Mouse (Mus musculus): ENCODE measurements around the gene Pitpnc1. TPM values are rescaled to one million over a fixed set of nuclear protein-coding genes. Genes with fewer than 3 reads are reported as not detected.

Gene Pitpnc1
- polyA plus RNA-seq, 1 experiment, result 30.0 TPM

DNA sequence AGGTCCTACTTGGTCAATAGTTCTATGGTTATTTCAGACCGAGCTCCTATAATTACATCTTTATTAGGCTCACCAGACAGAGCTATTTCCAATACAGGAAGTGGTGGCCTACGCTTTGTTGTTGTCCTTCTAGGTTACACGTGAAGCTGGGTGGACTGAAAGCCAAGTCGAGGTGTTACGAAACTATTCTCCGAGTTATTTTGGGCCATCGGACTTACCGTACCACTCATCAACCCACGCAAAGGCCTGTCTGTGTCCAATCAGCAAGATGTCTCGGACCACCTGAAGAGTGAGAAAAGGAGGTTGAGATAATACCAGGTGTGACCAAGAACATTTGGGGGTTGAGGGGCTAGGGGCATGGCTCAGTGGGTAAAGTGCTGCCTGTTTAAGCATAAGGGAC lies 244.5 kb downstream of the Pitpnc1 start:
- DNase-seq, result no peak
- TF ChIP-seq POLR2A (IDR thresholded peaks at IDR 0.05; ENCODE audit: borderline replicate concordance, insufficient read depth, low read length) (no peak), CTCF (IDR thresholded peaks at IDR 0.05; ENCODE audit: borderline replicate concordance, insufficient read depth, low read depth, low read length) (no peak)
- no peaks in the 10 kb centered on the region for H3K27me3 ChIP-seq (ENCODE audit: control insufficient read depth, insufficient read depth, low read length)
- no peak overlapping the region for H3K27ac ChIP-seq (ENCODE audit: insufficient read depth, low read length)
- no peaks in the 10 kb centered on the region for H3K4me1 ChIP-seq (ENCODE audit: control insufficient read depth, insufficient read depth, low read length)
- H3K4me3 ChIP-seq (replicated peaks; ENCODE audit: insufficient read depth, low read depth, low read length), result no peak overlapping the region
- 91% methylated on average over 10 of the region's 10 CpGs for WGBS

DNA sequence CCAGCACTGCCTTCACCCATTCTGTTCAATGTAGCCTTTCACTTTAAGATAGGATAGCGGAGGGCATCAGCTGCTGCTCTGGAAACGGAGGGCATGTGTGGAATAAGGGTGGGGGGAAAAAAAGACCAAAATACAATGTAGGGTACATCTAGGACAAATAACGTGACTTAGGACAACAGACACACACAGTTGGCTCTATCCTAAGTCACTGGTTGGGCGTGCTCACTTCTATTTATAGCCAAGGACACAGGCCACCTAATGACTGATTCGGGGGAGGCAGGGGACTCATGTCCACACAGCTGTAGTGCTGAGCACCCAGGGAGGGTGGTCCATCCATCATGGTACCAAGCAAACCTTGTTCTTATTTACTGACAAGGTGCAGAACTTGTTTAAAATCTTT lies 245.2 kb downstream of the Pitpnc1 start:
- Histone ChIP-seq H3K27me3 (ENCODE audit: control insufficient read depth, insufficient read depth, low read length) (no peaks in the 10 kb centered on the region), H3K27ac (ENCODE audit: insufficient read depth, low read length) (no peak overlapping the region), H3K4me1 (ENCODE audit: control insufficient read depth, insufficient read depth, low read length) (no peaks in the 10 kb centered on the region), H3K4me3 (replicated peaks; ENCODE audit: insufficient read depth, low read depth, low read length) (no peak overlapping the region)
- no peak for DNase-seq
- 64% methylated on average over 5 of the region's 5 CpGs for WGBS
- TF ChIP-seq POLR2A (IDR thresholded peaks at IDR 0.05; ENCODE audit: borderline replicate concordance, insufficient read depth, low read length) (no peak), CTCF (IDR thresholded peaks at IDR 0.05; ENCODE audit: borderline replicate concordance, insufficient read depth, low read depth, low read length) (no peak)

DNA sequence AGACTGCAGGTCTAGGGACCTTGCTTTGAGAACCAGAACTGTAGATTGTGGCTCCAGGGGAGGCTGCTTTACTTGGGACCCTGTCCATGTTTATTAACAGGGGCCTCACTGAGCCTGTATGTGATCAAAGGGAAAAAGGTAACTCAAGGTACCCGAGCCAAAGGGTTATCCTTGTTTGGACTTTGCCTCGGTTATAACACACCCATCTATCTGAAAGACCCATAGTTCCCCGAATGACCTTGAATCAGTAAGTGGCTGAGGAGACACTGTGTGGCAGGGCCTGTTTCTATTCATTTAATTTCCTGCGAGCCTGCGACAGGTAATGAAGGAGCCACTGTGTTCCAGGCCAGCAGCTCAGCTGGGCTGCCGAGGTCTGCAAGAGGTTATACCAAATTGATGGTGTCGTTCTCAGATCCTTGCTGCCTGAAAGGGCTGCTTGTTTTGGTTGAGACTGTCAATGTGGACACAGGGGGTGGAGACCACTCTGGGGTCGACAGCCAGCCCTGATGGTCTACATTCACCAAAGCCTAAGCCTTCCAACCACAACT lies 246.8 kb downstream of the Pitpnc1 start:
- no peaks in the 10 kb centered on the region for H3K4me1 ChIP-seq (ENCODE audit: control insufficient read depth, insufficient read depth, low read length)
- no peak for TF ChIP-seq CTCF (IDR thresholded peaks at IDR 0.05; ENCODE audit: borderline replicate concordance, insufficient read depth, low read depth, low read length)
- TF ChIP-seq POLR2A (IDR thresholded peaks at IDR 0.05; ENCODE audit: borderline replicate concordance, insufficient read depth, low read length), result no peak
- no peak for DNase-seq
- no peaks in the 10 kb centered on the region for H3K27me3 ChIP-seq (ENCODE audit: control insufficient read depth, insufficient read depth, low read length)
- WGBS, result 85% methylated on average over 8 of the region's 8 CpGs
- no peak overlapping the region for H3K27ac ChIP-seq (ENCODE audit: insufficient read depth, low read length)
- H3K4me3 ChIP-seq (replicated peaks; ENCODE audit: insufficient read depth, low read depth, low read length), result no peak overlapping the region

DNA sequence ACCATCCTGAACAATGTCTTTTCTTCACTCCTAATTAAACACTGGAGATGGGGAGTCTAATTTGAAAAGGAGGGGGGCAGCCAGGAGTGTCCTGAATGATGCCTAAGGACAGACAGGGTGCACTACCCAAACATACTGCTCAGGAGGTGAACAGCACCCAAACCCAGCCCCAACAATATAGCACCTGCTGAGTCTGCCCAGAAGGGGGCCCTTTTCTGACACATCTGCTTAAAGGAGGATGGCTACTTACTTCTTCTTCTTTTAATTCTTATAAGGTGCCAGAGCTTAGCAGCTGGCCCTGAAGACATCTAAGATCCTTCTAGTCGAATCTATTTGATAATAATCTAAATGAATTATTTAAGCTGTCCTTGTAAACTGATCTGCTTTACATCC lies 247.3 kb downstream of the Pitpnc1 start:
- no peak overlapping the region for H3K27ac ChIP-seq (ENCODE audit: insufficient read depth, low read length)
- WGBS, result 77% methylated on average over 1 of the region's 1 CpGs
- no peak overlapping the region for H3K4me3 ChIP-seq (replicated peaks; ENCODE audit: insufficient read depth, low read depth, low read length)
- no peak for DNase-seq
- TF ChIP-seq CTCF (IDR thresholded peaks at IDR 0.05; ENCODE audit: borderline replicate concordance, insufficient read depth, low read depth, low read length), result no peak
- TF ChIP-seq POLR2A (IDR thresholded peaks at IDR 0.05; ENCODE audit: borderline replicate concordance, insufficient read depth, low read length), result no peak
- no peaks in the 10 kb centered on the region for H3K27me3 ChIP-seq (ENCODE audit: control insufficient read depth, insufficient read depth, low read length)
- H3K4me1 ChIP-seq (ENCODE audit: control insufficient read depth, insufficient read depth, low read length), result no peaks in the 10 kb centered on the region

DNA sequence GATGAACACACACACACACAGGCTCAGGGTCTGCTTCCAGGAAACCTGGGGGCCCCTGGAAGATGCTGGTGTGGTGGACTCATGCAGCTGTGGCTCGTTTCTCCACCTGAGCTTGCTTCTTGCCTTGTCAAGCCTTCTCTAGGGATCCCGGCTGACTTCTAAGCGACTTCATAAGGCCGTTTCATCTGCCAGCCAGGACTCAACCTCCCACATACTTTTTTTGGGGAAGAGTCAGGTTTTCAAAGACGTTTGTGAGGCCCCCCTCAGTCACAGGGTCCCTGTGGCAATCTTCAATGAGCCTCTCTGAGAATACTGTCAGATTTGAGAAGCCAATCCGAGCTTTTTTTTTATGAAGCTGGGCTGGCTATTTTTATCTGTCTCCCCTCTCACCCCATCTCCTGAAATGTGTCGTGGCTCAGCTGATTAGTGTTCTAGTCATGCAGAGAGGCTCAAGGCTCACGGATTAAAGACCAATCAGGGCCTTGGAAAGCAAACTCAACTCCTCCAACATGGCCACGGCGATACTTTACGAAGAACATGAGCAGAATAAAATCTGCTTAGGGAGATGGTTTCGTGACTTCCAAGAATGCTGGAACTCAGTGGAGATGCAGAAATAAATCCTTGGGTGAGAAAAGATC lies 247.8 kb downstream of the Pitpnc1 start:
- H3K27ac ChIP-seq (ENCODE audit: insufficient read depth, low read length), result no peak overlapping the region
- WGBS, result 59% methylated on average over 12 of the region's 12 CpGs

DNA sequence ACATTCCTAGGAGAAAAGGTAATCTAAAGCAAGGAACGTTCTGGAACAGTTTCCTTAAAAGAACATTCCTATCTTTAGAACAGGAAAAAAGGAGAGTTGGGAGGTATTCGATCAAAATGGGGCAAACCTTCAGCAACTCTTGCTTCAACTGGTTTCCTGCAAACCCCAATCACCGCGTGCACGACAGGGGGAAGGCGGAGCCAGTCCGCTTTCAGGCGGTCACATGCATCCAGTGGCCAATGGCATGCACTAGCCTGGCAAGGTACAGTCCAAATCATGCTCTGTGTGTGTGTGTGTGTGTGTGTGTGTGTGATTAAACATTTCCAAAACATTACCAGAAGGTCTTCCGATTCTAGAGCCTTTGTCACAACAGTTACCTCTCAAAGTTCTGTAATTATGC lies 255.4 kb downstream of the Pitpnc1 start:
- DNase-seq, result no peak
- no peaks in the 10 kb centered on the region for H3K27me3 ChIP-seq (ENCODE audit: control insufficient read depth, insufficient read depth, low read length)
- 92% methylated on average over 9 of the region's 9 CpGs for WGBS
- H3K4me1 ChIP-seq (ENCODE audit: control insufficient read depth, insufficient read depth, low read length), result no peaks in the 10 kb centered on the region
- H3K27ac ChIP-seq (ENCODE audit: insufficient read depth, low read length), result no peak overlapping the region
- no peak for TF ChIP-seq CTCF (IDR thresholded peaks at IDR 0.05; ENCODE audit: borderline replicate concordance, insufficient read depth, low read depth, low read length)
- TF ChIP-seq POLR2A (IDR thresholded peaks at IDR 0.05; ENCODE audit: borderline replicate concordance, insufficient read depth, low read length), result no peak
- no peak overlapping the region for H3K4me3 ChIP-seq (replicated peaks; ENCODE audit: insufficient read depth, low read depth, low read length)

More for the DNA sequence above, 247.8 kb downstream of the Pitpnc1 start:
- no peak overlapping the region for H3K4me3 ChIP-seq (replicated peaks; ENCODE audit: insufficient read depth, low read depth, low read length)
- H3K27me3 ChIP-seq (ENCODE audit: control insufficient read depth, insufficient read depth, low read length), result no peaks in the 10 kb centered on the region
- TF ChIP-seq CTCF (IDR thresholded peaks at IDR 0.05; ENCODE audit: borderline replicate concordance, insufficient read depth, low read depth, low read length) (no peak), POLR2A (IDR thresholded peaks at IDR 0.05; ENCODE audit: borderline replicate concordance, insufficient read depth, low read length) (no peak)
- no peak for DNase-seq
- no peaks in the 10 kb centered on the region for H3K4me1 ChIP-seq (ENCODE audit: control insufficient read depth, insufficient read depth, low read length)

GRCm38 (mm10) chr11:107213745-107214144 lies 256.8 kb downstream of the Pitpnc1 start:
- peak in 1 of 2 experiments; percentile 20 for DNase-seq
- no peaks in the 10 kb centered on the region for H3K4me1 ChIP-seq (ENCODE audit: control insufficient read depth, insufficient read depth, low read length)
- H3K27me3 ChIP-seq (ENCODE audit: control insufficient read depth, insufficient read depth, low read length), result no peaks in the 10 kb centered on the region
- no peak overlapping the region for H3K27ac ChIP-seq (ENCODE audit: insufficient read depth, low read length)
- peak; percentile 30; the same call in 1 of the 2 replicates for TF ChIP-seq CTCF (IDR thresholded peaks at IDR 0.05; ENCODE audit: borderline replicate concordance, insufficient read depth, low read depth, low read length)
- no peak for TF ChIP-seq POLR2A (IDR thresholded peaks at IDR 0.05; ENCODE audit: borderline replicate concordance, insufficient read depth, low read length)
- no peak overlapping the region for H3K4me3 ChIP-seq (replicated peaks; ENCODE audit: insufficient read depth, low read depth, low read length)
- WGBS, result 67% methylated on average over 5 of the region's 5 CpGs

DNA sequence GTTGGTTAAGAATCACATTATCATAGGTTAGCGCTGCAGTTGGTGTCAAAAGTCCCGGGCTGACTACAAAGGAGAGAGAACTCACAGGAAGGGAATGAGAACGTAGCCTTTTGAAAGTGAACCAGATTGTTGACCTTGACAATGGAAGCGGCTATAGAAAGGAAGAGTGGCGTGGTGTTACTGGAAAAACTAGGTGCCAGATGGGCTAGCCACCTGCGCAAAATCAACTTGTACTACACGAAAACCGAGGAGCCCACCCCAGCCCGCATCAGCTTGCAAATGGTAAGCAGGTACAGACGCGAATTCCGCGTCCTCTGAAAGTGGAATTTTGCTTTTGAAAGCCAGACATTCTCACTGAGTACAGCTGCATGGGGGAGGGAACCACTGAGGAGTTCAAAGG lies 260.7 kb downstream of the Pitpnc1 start:
- Histone ChIP-seq H3K27ac (ENCODE audit: insufficient read depth, low read length) (no peak overlapping the region), H3K4me1 (ENCODE audit: control insufficient read depth, insufficient read depth, low read length) (no peaks in the 10 kb centered on the region), H3K27me3 (ENCODE audit: control insufficient read depth, insufficient read depth, low read length) (no peaks in the 10 kb centered on the region), H3K4me3 (replicated peaks; ENCODE audit: insufficient read depth, low read depth, low read length) (no peak overlapping the region)
- no peak for DNase-seq
- no peak for TF ChIP-seq POLR2A (IDR thresholded peaks at IDR 0.05; ENCODE audit: borderline replicate concordance, insufficient read depth, low read length)
- no peak for TF ChIP-seq CTCF (IDR thresholded peaks at IDR 0.05; ENCODE audit: borderline replicate concordance, insufficient read depth, low read depth, low read length)
- WGBS, result 84% methylated on average over 13 of the region's 13 CpGs
